Mouse (Mus musculus) stomach, postnatal 0 days (tissue): ENCODE results near the gene Mak.

ENCODE experiments used
- CTCF ChIP-seq: IDR thresholded peaks from 2 replicates; pipeline ENCODE4 v1.5.1; 2016; ENCODE audit warnings: antibody characterized with exemption, low read depth, mild to moderate bottlenecking, moderate library complexity
- EP300 ChIP-seq: optimal IDR thresholded peaks from 2 replicates; pipeline ENCODE3; 2016; ENCODE audit warnings: antibody characterized with exemption

DNA sequence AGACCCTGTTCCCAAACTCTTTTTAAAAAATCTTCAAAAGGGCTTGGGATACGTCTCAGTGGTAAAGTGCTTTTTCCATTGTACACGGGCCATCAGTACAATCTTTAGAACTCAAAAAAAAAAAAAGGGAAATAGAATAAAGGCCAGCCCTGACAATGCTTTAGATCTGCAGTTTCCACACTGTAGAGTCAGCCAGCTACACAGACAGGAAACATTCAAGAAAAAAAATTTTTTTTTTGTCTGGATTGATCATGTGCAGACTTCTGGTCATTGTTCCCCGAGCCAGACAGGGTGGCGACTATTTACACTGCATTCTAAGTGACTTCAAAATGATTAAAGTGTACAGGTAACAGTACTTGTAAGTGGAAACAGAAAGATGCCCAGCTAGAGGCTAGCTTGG, 100.9 kb downstream of the Mak start:
- TF ChIP-seq EP300 (no peak), CTCF (no peak)
